Mouse (Mus musculus) midbrain, postnatal 0 days (tissue): ENCODE results near the gene Use1. TPM values are rescaled to one million over a fixed set of nuclear protein-coding genes. Genes with fewer than 3 reads are reported as not detected.
A peak's percentile ranks its signal among the peaks of the same experiment; 100 is the strongest.

ENCODE experiments used
- ATAC-seq: fragments of 200-750 bp; cut with Nextera tagmentation; 2 replicates; pipeline ENCODE4 v1.8.0; 2017; ENCODE audit warnings: moderate number of reproducible peaks, mild to moderate bottlenecking, moderate TSS enrichment, moderate library complexity; ENCODE audit not compliant: low FRiP score
- DNase-seq: peaks from one replicate; pipeline ENCODE4 v3.0.0-alpha.2; 2015; ENCODE audit warnings: low spot score
- H3K27ac ChIP-seq: fragments of 300-500 bp; sonication (generic); 2 replicates; pipeline ENCODE4 v1.5.1; 2014; ENCODE audit warnings: low read depth, mild to moderate bottlenecking, low read length, mixed read lengths
- H3K27me3 ChIP-seq: fragments of 300-500 bp; sonication (generic); 2 replicates; pipeline ENCODE4 v1.6.1; 2014; ENCODE audit warnings: low read length, control low read depth, mixed read lengths; ENCODE audit not compliant: insufficient read depth
- H3K36me3 ChIP-seq: fragments of 300-500 bp; sonication (generic); 2 replicates; pipeline ENCODE4 v1.6.1; 2014; ENCODE audit warnings: low read length, control low read depth, mixed read lengths; ENCODE audit not compliant: insufficient read depth
- H3K4me1 ChIP-seq: fragments of 300-500 bp; sonication (generic); 2 replicates; pipeline ENCODE4 v1.6.1; 2014; ENCODE audit warnings: mild to moderate bottlenecking, control low read depth, antibody characterized with exemption, low read length, mixed read lengths; ENCODE audit not compliant: insufficient read depth
- H3K4me2 ChIP-seq: fragments of 300-500 bp; sonication (generic); 2 replicates; pipeline ENCODE4 v1.6.1; 2014; ENCODE audit warnings: low read depth, mild to moderate bottlenecking, low read length, mixed read lengths; ENCODE audit not compliant: poor library complexity, severe bottlenecking
- H3K4me3 ChIP-seq: fragments of 300-500 bp; sonication (generic); 2 replicates; pipeline ENCODE4 v1.5.1; 2014; ENCODE audit warnings: low read depth, mild to moderate bottlenecking, low read length, moderate library complexity
- H3K9ac ChIP-seq: fragments of 300-500 bp; sonication (generic); replicated peaks from 2 replicates; pipeline ENCODE4 v1.6.1; 2014; ENCODE audit warnings: mild to moderate bottlenecking, low read length, moderate library complexity, mixed read lengths; ENCODE audit not compliant: poor library complexity, severe bottlenecking
- H3K9me3 ChIP-seq: fragments of 300-500 bp; sonication (generic); 2 replicates; pipeline ENCODE4 v1.6.1; 2016; ENCODE audit warnings: low read length, control low read depth
- CTCF ChIP-seq: IDR thresholded peaks from 2 replicates; pipeline ENCODE4 v1.5.1; 2016; ENCODE audit warnings: antibody characterized with exemption, mild to moderate bottlenecking
- WGBS: fragments of 180-500 bp; shearing (Covaris S2); extraction: QIAGEN DNeasy Blood & Tissue Kit; methylation state at CpG from one replicate; pipeline ENCODE4 v1.1.7; 2014; 5-methylcytosine and 5-hydroxymethylcytosine counted together
- polyA plus RNA-seq: library from polyadenylated mRNA; unstranded; fragments of >200 nt; fragmentation: Nextera tagmentation; extraction: Ambion mirVana; gene quantifications from 2 replicates; pipeline ENCODE4 v1.2.1, GENCODE M21; 2015
- total RNA-seq: library from RNA; depleted of rRNA; stranded (reverse); fragments of >200 nt; gene quantifications from 2 replicates; pipeline ENCODE4 v1.2.3, GENCODE M21; 2014; rRNA removed

The Use1 gene
- total and polyA plus RNA-seq, 2 experiments from 2014 or later, result 136 to 140 TPM

DNA sequence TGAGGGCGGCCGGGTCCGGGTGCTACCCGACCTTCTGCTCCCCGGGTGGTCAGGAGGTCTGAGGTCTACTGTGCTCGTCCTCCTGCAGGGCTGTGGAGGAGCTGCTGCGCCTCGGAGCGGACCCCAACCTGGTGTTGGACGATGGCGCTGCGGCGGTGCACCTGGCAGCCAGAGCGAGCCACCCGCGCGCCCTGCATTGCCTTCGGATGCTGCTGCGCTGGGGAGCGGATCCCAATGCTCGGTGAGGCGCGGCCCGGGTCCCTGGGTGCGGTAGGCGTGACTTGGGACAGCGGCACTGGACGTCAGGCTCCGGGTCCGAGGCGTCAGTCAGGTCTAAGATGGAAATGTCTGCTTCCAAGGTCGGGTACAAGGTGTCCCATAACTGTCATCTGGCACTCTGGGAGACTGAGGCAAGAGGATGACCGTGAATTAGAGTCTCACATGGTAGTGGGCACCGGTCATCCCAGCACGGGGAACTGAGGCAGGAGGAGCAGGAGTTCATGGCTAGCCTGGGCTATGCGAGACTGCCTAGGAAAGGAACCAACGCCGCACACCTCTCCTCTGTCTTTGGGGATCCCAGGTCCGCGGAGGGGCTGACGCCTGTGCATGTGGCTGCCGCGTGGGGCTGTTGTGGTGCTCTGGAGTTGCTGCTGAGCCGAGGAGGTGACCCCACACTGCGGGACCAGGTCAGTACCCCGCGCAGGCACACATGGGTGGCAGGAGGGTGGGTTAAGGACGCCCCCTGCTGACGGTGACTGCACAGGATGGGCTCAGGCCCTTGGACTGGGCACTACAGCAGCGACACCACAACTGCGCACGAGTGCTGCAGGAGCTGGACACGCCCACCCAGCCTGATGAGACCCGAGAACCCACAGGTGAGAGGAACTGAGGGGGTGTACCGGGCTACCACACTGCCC is 39.7 kb downstream of the Use1 start:
- Histone ChIP-seq H3K9ac (no peak overlapping the region), H3K4me2 (peak overlapping the region; percentile 90), H3K4me1 (no peaks in the 10 kb centered on the region), H3K36me3 (no peaks in the 10 kb centered on the region), H3K27ac (no peak overlapping the region), H3K9me3 (no peaks in the 10 kb centered on the region), H3K4me3 (peak overlapping the region; percentile 36), H3K27me3 (no peaks in the 10 kb centered on the region)
- TF ChIP-seq CTCF, result peak; percentile 57
- DNase-seq (peak; percentile 12), ATAC-seq (0 out of 2 replicates have a peak, but pooled peaks have one; percentile 1)
- under 1% methylated on average over 55 of the region's 55 CpGs for WGBS

DNA sequence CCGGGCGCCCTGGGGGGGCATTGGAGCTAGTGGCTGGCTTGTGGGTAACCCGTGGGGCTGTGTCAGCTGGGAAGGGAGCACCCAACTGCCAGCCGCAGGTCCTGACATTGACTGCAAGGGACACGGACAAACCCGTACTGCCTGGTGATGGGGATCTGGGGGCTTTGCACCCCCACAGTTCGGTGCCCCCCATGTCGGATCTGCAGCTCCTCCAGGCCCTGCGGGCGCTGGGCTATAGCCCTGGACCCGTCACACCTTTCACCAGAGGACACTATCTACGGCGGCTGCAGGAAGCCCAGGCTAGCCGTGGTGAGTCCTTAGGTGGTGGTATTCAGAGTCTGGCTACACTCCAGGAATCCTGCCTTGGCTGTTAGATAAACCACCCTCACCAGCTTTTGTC is 40.8 kb downstream of the Use1 start:
- Histone ChIP-seq H3K4me2 (no peak overlapping the region), H3K9ac (no peak overlapping the region), H3K36me3 (no peaks in the 10 kb centered on the region), H3K4me3 (no peak overlapping the region), H3K27ac (no peak overlapping the region), H3K9me3 (no peaks in the 10 kb centered on the region), H3K4me1 (no peaks in the 10 kb centered on the region), H3K27me3 (no peaks in the 10 kb centered on the region)
- no peak for TF ChIP-seq CTCF
- WGBS, result 94% methylated on average over 14 of the region's 14 CpGs
- no peak for ATAC-seq
- DNase-seq, result no peak

GRCm38 (mm10) chr8:71408231-71408630 is 41.6 kb downstream of the Use1 start:
- H3K4me3 ChIP-seq, result no peak overlapping the region
- no peak overlapping the region for H3K9ac ChIP-seq
- DNase-seq (no peak), ATAC-seq (no peak)
- TF ChIP-seq CTCF, result no peak
- 96% methylated on average over 4 of the region's 4 CpGs for WGBS
- no peak overlapping the region for H3K4me2 ChIP-seq
- no peaks in the 10 kb centered on the region for H3K9me3 ChIP-seq
- H3K36me3 ChIP-seq, result no peaks in the 10 kb centered on the region
- H3K4me1 ChIP-seq, result no peaks in the 10 kb centered on the region
- no peaks in the 10 kb centered on the region for H3K27me3 ChIP-seq
- no peak overlapping the region for H3K27ac ChIP-seq

- no peaks in the 10 kb centered on the region for H3K27me3 ChIP-seq
- TF ChIP-seq CTCF, result no peak
- H3K27ac ChIP-seq, result no peak overlapping the region
- no peak overlapping the region for H3K9ac ChIP-seq
- ATAC-seq, result no peak
- DNase-seq, result no peak
- no peaks in the 10 kb centered on the region for H3K9me3 ChIP-seq
- H3K4me2 ChIP-seq, result no peak overlapping the region
- H3K4me1 ChIP-seq, result no peaks in the 10 kb centered on the region
- H3K4me3 ChIP-seq, result no peak overlapping the region
- no peaks in the 10 kb centered on the region for H3K36me3 ChIP-seq
- 44% methylated on average over 11 of the region's 11 CpGs for WGBS
These were observed 45.1 kb downstream of the Use1 start for GRCm38 (mm10) chr8:71411535-71412273.

Other genes starting within 250 kb of the Use1 start
- 32.3 and 58.1 TPM in 2 replicates for gene Myo9b, start 94.1 kb upstream of the Use1 start, total RNA-seq
- gene Myo9b, start 94.1 kb upstream of the Use1 start, polyA plus RNA-seq, result 6.9 and 7.6 TPM in 2 replicates
- 26.2 and 27.8 TPM in 2 replicates for gene Haus8, start 93.9 kb upstream of the Use1 start, total RNA-seq
- gene Haus8, start 93.9 kb upstream of the Use1 start, polyA plus RNA-seq, result 46.2 and 49.6 TPM in 2 replicates
- 9.4 and 10.5 TPM in 2 replicates for gene Ocel1, start 4.5 kb downstream of the Use1 start, total RNA-seq
- 5.4 and 5.5 TPM in 2 replicates for gene Ocel1, start 4.5 kb downstream of the Use1 start, polyA plus RNA-seq
- gene Nr2f6, start 15.1 kb downstream of the Use1 start, total RNA-seq, result 95.6 and 106 TPM in 2 replicates
- gene Nr2f6, start 15.1 kb downstream of the Use1 start, polyA plus RNA-seq, result 31.1 and 32.9 TPM in 2 replicates
- 3.0 and 4.4 TPM in 2 replicates for gene Ushbp1, start 29.0 kb downstream of the Use1 start, total RNA-seq
- 3.9 and 4.3 TPM in 2 replicates for gene Ushbp1, start 29.0 kb downstream of the Use1 start, polyA plus RNA-seq
- gene Babam1, start 30.0 kb downstream of the Use1 start, total RNA-seq, result 78.1 and 124 TPM in 2 replicates
- 90.2 and 98.4 TPM in 2 replicates for gene Babam1, start 30.0 kb downstream of the Use1 start, polyA plus RNA-seq
- 1.2 and 2.2 TPM in 2 replicates for gene Ankle1, start 39.2 kb downstream of the Use1 start, total RNA-seq
- 1.1 and 1.2 TPM in 2 replicates for gene Ankle1, start 39.2 kb downstream of the Use1 start, polyA plus RNA-seq
- 289 and 323 TPM in 2 replicates for gene Abhd8, start 96.8 kb downstream of the Use1 start, total RNA-seq
- 205 and 213 TPM in 2 replicates for gene Abhd8, start 96.8 kb downstream of the Use1 start, polyA plus RNA-seq
- 105 and 119 TPM in 2 replicates for gene Mrpl34, start 98.1 kb downstream of the Use1 start, total RNA-seq
- gene Mrpl34, start 98.1 kb downstream of the Use1 start, polyA plus RNA-seq, result 163 and 165 TPM in 2 replicates
- gene Dda1, start 102.4 kb downstream of the Use1 start, total RNA-seq, result 187 and 211 TPM in 2 replicates
- gene Dda1, start 102.4 kb downstream of the Use1 start, polyA plus RNA-seq, result 267 and 269 TPM in 2 replicates
- 81.6 and 82.2 TPM in 2 replicates for gene Ano8, start 119.1 kb downstream of the Use1 start, total RNA-seq
- 5.4 and 5.6 TPM in 2 replicates for gene Ano8, start 119.1 kb downstream of the Use1 start, polyA plus RNA-seq
- gene Gtpbp3, start 121.3 kb downstream of the Use1 start, total RNA-seq, result 28.0 and 31.5 TPM in 2 replicates
- 11.4 and 11.5 TPM in 2 replicates for gene Gtpbp3, start 121.3 kb downstream of the Use1 start, polyA plus RNA-seq
- gene Plvap, start 144.9 kb downstream of the Use1 start, total RNA-seq, result 4.8 and 7.6 TPM in 2 replicates
- 9.0 and 10.4 TPM in 2 replicates for gene Plvap, start 144.9 kb downstream of the Use1 start, polyA plus RNA-seq
- 0.27 TPM in 1 of 2 replicates, not detected in the other for gene Ccdc194, start 158.9 kb downstream of the Use1 start, total RNA-seq
- not detected in 2 replicates for gene Ccdc194, start 158.9 kb downstream of the Use1 start, polyA plus RNA-seq
- gene Bst2, start 170.6 kb downstream of the Use1 start, total RNA-seq, result 12.6 and 15.3 TPM in 2 replicates
- gene Bst2, start 170.6 kb downstream of the Use1 start, polyA plus RNA-seq, result 15.3 and 17.6 TPM in 2 replicates
- 77.4 and 79.2 TPM in 2 replicates for gene Mvb12a, start 176.1 kb downstream of the Use1 start, total RNA-seq
- gene Mvb12a, start 176.1 kb downstream of the Use1 start, polyA plus RNA-seq, result 81.4 and 82.6 TPM in 2 replicates
- 0.11 and 0.14 TPM in 2 replicates for gene Tmem221, start 192.0 kb downstream of the Use1 start, total RNA-seq
- gene Tmem221, start 192.0 kb downstream of the Use1 start, polyA plus RNA-seq, result 0.20 TPM in 1 of 2 replicates, not detected in the other
- 0.55 TPM in 1 of 2 replicates, not detected in the other for gene Nxnl1, start 199.8 kb downstream of the Use1 start, total RNA-seq
- 0.05 and 0.12 TPM in 2 replicates for gene Nxnl1, start 199.8 kb downstream of the Use1 start, polyA plus RNA-seq
- 150 and 160 TPM in 2 replicates for gene Slc27a1, start 202.0 kb downstream of the Use1 start, total RNA-seq
- 99.7 and 110 TPM in 2 replicates for gene Slc27a1, start 202.0 kb downstream of the Use1 start, polyA plus RNA-seq
- gene Pgls, start 225.3 kb downstream of the Use1 start, total RNA-seq, result 333 and 399 TPM in 2 replicates
- gene Pgls, start 225.3 kb downstream of the Use1 start, polyA plus RNA-seq, result 293 and 300 TPM in 2 replicates
- gene Fam129c, start 230.8 kb downstream of the Use1 start, total RNA-seq, result 5.3 and 5.9 TPM in 2 replicates
- 4.5 and 4.7 TPM in 2 replicates for gene Fam129c, start 230.8 kb downstream of the Use1 start, polyA plus RNA-seq
- 104 and 106 TPM in 2 replicates for gene Colgalt1, start 244.2 kb downstream of the Use1 start, total RNA-seq
- 62.8 TPM in 2 replicates for gene Colgalt1, start 244.2 kb downstream of the Use1 start, polyA plus RNA-seq